Mouse (Mus musculus) C2C12 (cell line): ENCODE results near the gene Nrxn1. TPM values are rescaled to one million over a fixed set of nuclear protein-coding genes. Genes with fewer than 3 reads are reported as not detected.

Source experiments
- H3K27me3 ChIP-seq: one replicate; pipeline ENCODE4 v1.6.1; 2011; ENCODE audit not compliant: control insufficient read depth, insufficient read depth, insufficient read length
- H3K36me3 ChIP-seq: one replicate; pipeline ENCODE4 v1.6.1; 2011; ENCODE audit not compliant: control insufficient read depth, insufficient read depth
- H3K4me3 ChIP-seq: one replicate; pipeline ENCODE4 v1.5.1; 2011; ENCODE audit warnings: mild to moderate bottlenecking, control low read depth; ENCODE audit not compliant: poor library complexity, insufficient read depth, severe bottlenecking
- H3K79me2 ChIP-seq: one replicate; pipeline ENCODE4 v1.6.1; 2011; ENCODE audit not compliant: control insufficient read depth, insufficient read depth
- H3K79me3 ChIP-seq: one replicate; pipeline ENCODE4 v1.6.1; 2011; ENCODE audit warnings: low read depth, control low read depth
- H3ac ChIP-seq: one replicate; pipeline ENCODE3; 2011; ENCODE audit warnings: low read depth; ENCODE audit not compliant: control insufficient read depth, insufficient read length
- CEBPB ChIP-seq: IDR thresholded peaks from one replicate; pipeline ENCODE4 v1.6.1; 2011; ENCODE audit warnings: low read depth, mild to moderate bottlenecking, control low read depth, moderate library complexity
- CTCF ChIP-seq: IDR thresholded peaks from one replicate; pipeline ENCODE4 v1.5.1; 2011; ENCODE audit not compliant: control insufficient read depth, insufficient read depth, insufficient read length
- FOSL1 ChIP-seq: IDR thresholded peaks from one replicate; pipeline ENCODE4 v1.8.0; 2011; ENCODE audit warnings: mild to moderate bottlenecking, low read length; ENCODE audit not compliant: poor library complexity, insufficient read depth, severe bottlenecking
- MAX ChIP-seq: IDR thresholded peaks from one replicate; pipeline ENCODE4 v1.6.1; 2011; ENCODE audit warnings: mild to moderate bottlenecking, control low read depth
- MYOD1 ChIP-seq: IDR thresholded peaks from one replicate; pipeline ENCODE4 v1.6.1; 2011; ENCODE audit warnings: low read depth; ENCODE audit not compliant: control insufficient read depth, insufficient read length
- MYOG ChIP-seq: IDR thresholded peaks from one replicate; pipeline ENCODE4 v1.6.1; 2011; ENCODE audit not compliant: control insufficient read depth, insufficient read length; ENCODE audit errors: extremely low read depth
- USF1 ChIP-seq: IDR thresholded peaks from one replicate; pipeline ENCODE4 v1.6.1; 2011; ENCODE audit warnings: low read depth, mild to moderate bottlenecking, control low read depth, moderate library complexity
- microRNA-seq: library from miRNA; unstranded; fragments of <30 nt; microRNA quantifications from one replicate; pipeline ENCODE4, GENCODE M21; 2019; ENCODE audit warnings: borderline microRNAs expressed
- polyA plus RNA-seq: library from polyadenylated mRNA; unstranded; fragments of >200 nt; fragmentation: generic; extraction: Trizol; gene quantifications from one replicate; pipeline ENCODE4 v1.2.1, GENCODE M21; 2012; ENCODE audit warnings: missing spikeins

The Nrxn1 gene
- polyA plus RNA-seq, 1 experiment, result 0.22 TPM

GRCm38 (mm10) chr17:90011761-90012160, 1081.1 kb downstream of the Nrxn1 start:
- no peaks in the 10 kb centered on the region for H3K79me3 ChIP-seq
- no peak overlapping the region for H3ac ChIP-seq
- no peaks in the 10 kb centered on the region for H3K79me2 ChIP-seq
- H3K36me3 ChIP-seq, result no peaks in the 10 kb centered on the region
- no peaks in the 10 kb centered on the region for H3K27me3 ChIP-seq
- no peak for TF ChIP-seq MAX
- no peak for TF ChIP-seq MYOD1
- no peak for TF ChIP-seq MYOG
- no peak for TF ChIP-seq CEBPB
- TF ChIP-seq USF1, result no peak
- no peak for TF ChIP-seq CTCF
- no peak for TF ChIP-seq FOSL1
- no peak overlapping the region for H3K4me3 ChIP-seq

- Histone ChIP-seq H3K36me3 (no peaks in the 10 kb centered on the region), H3K27me3 (no peaks in the 10 kb centered on the region), H3K79me3 (no peaks in the 10 kb centered on the region), H3K4me3 (no peak overlapping the region), H3ac (no peak overlapping the region), H3K79me2 (no peaks in the 10 kb centered on the region)
- TF ChIP-seq CEBPB (no peak), MAX (no peak), FOSL1 (no peak), CTCF (no peak)
These were observed 1085.3 kb downstream of the Nrxn1 start for GRCm38 (mm10) chr17:90007438-90008109.

GRCm38 (mm10) chr17:89990651-89991050, 1102.2 kb downstream of the Nrxn1 start:
- Histone ChIP-seq H3K36me3 (no peaks in the 10 kb centered on the region), H3ac (no peak overlapping the region), H3K27me3 (no peaks in the 10 kb centered on the region), H3K79me2 (no peaks in the 10 kb centered on the region), H3K4me3 (no peak overlapping the region), H3K79me3 (no peaks in the 10 kb centered on the region)
- TF ChIP-seq MYOG (no peak), MYOD1 (no peak), CTCF (no peak), USF1 (no peak), FOSL1 (no peak), MAX (no peak), CEBPB (no peak)

Small RNA genes lying within 50 kb of the gene (microRNA-seq; reads per million reads assigned to microRNA genes)
- not detected for gene Gm24510
- gene Gm27475, result not detected
- not detected for gene Gm47307
